Mouse (Mus musculus): ENCODE results near the gene Plxnc1. TPM values are rescaled to one million over a fixed set of nuclear protein-coding genes. Genes with fewer than 3 reads are reported as not detected.
A peak's percentile ranks its signal among the peaks of the same experiment; 100 is the strongest.

Gene Plxnc1
- polyA plus RNA-seq, 1 experiment from 2014 or later = 1.9 TPM

- no peaks in the 10 kb centered on the region for H3K27me3 ChIP-seq
- in situ Hi-C loops (cut with MboI; ENCODE audit: low pct_unique_long_range_greater_than_20kb) = no loop called here
- ATAC-seq (no peak), DNase-seq (ENCODE audit: low read depth, low spot score) (peak; percentile 19)
- TF ChIP-seq CTCF (IDR thresholded peaks at IDR 0.05) = no peak
- ChIA-PET CTCF (no interaction called here), POLR2A (interaction anchor here (0.6 kb wide), 1 partner anchor 1177 kb away, joined by 3 read pairs; no protein-coding TSS in a partner anchor)
Observed at GRCm38 (mm10) chr10:94823971-94824760, 120.5 kb downstream of the Plxnc1 start.

GRCm38 (mm10) chr10:94818781-94819665, 125.6 kb downstream of the Plxnc1 start:
- no peak for TF ChIP-seq CTCF (IDR thresholded peaks at IDR 0.05)
- POLR2A ChIA-PET = interaction anchor here (0.6 kb wide), 1 partner anchor 10 kb away, joined by 3 read pairs; no protein-coding TSS in a partner anchor
- in situ Hi-C loops (cut with MboI; ENCODE audit: low pct_unique_long_range_greater_than_20kb) = no loop called here
- ATAC-seq (no peak), DNase-seq (ENCODE audit: low read depth, low spot score) (no peak)
- CTCF ChIA-PET = interaction anchor here (1.1 kb wide), 1 partner anchor 12 kb away, joined by 3 read pairs; no protein-coding TSS in a partner anchor
- H3K27me3 ChIP-seq = no peaks in the 10 kb centered on the region

- POLR2A ChIA-PET = no interaction called here
- DNase-seq (ENCODE audit: low read depth, low spot score) (no peak), ATAC-seq (no peak)
- no peak for TF ChIP-seq CTCF (IDR thresholded peaks at IDR 0.05)
- H3K27me3 ChIP-seq = no peaks in the 10 kb centered on the region
- CTCF ChIA-PET = no interaction called here
- in situ Hi-C loops (cut with MboI; ENCODE audit: low pct_unique_long_range_greater_than_20kb) = no loop called here
Observed at GRCm38 (mm10) chr10:94818127-94818526, 126.5 kb downstream of the Plxnc1 start.

GRCm38 (mm10) chr10:94811907-94812851, 132.5 kb downstream of the Plxnc1 start:
- no peak for TF ChIP-seq CTCF (IDR thresholded peaks at IDR 0.05)
- ATAC-seq = no peak
- ChIA-PET POLR2A (interaction anchor here (0.6 kb wide), 1 partner anchor 11 kb away, joined by 3 read pairs; no protein-coding TSS in a partner anchor), CTCF (interaction anchor here (1.6 kb wide), 1 partner anchor 42 kb away, joined by 4 read pairs; no protein-coding TSS in a partner anchor)
- no peak for DNase-seq (ENCODE audit: low read depth, low spot score)
- no peaks in the 10 kb centered on the region for H3K27me3 ChIP-seq
- in situ Hi-C loops (cut with MboI; ENCODE audit: low pct_unique_long_range_greater_than_20kb) = no loop called here

- no peak for DNase-seq (ENCODE audit: low read depth, low spot score)
- no peak for TF ChIP-seq CTCF (IDR thresholded peaks at IDR 0.05)
- no peak for ATAC-seq
- H3K27me3 ChIP-seq = no peaks in the 10 kb centered on the region
- ChIA-PET CTCF (no interaction called here), POLR2A (interaction anchor here (0.6 kb wide), 1 partner anchor 92 kb away, joined by 3 read pairs; no protein-coding TSS in a partner anchor)
- in situ Hi-C loops (cut with MboI; ENCODE audit: low pct_unique_long_range_greater_than_20kb) = no loop called here
Observed at GRCm38 (mm10) chr10:94809946-94810472, 134.6 kb downstream of the Plxnc1 start.

GRCm38 (mm10) chr10:94808275-94808674, 136.4 kb downstream of the Plxnc1 start:
- TF ChIP-seq CTCF (IDR thresholded peaks at IDR 0.05) = no peak
- in situ Hi-C loops (cut with MboI; ENCODE audit: low pct_unique_long_range_greater_than_20kb) = no loop called here
- ATAC-seq = no peak
- DNase-seq (ENCODE audit: low read depth, low spot score) = no peak
- ChIA-PET CTCF (interaction anchor here (1.0 kb wide), 1 partner anchor 9 kb away, joined by 3 read pairs; no protein-coding TSS in a partner anchor), POLR2A (no interaction called here)
- no peaks in the 10 kb centered on the region for H3K27me3 ChIP-seq

- POLR2A ChIA-PET = no interaction called here
- in situ Hi-C loops (cut with MboI; ENCODE audit: low pct_unique_long_range_greater_than_20kb) = no loop called here
- no peak for TF ChIP-seq CTCF (IDR thresholded peaks at IDR 0.05)
- no peaks in the 10 kb centered on the region for H3K27me3 ChIP-seq
- no peak for DNase-seq (ENCODE audit: low read depth, low spot score)
- CTCF ChIA-PET = interaction anchor here (1.2 kb wide), 1 partner anchor 12 kb away, joined by 3 read pairs; no protein-coding TSS in a partner anchor
- ATAC-seq = no peak
Observed at GRCm38 (mm10) chr10:94807323-94807722, 137.3 kb downstream of the Plxnc1 start.

- DNase-seq (ENCODE audit: low read depth, low spot score) (no peak), ATAC-seq (no peak)
- no peaks in the 10 kb centered on the region for H3K27me3 ChIP-seq
- no peak for TF ChIP-seq CTCF (IDR thresholded peaks at IDR 0.05)
- ChIA-PET CTCF (interaction anchor here (0.6 to 1.2 kb wide), 2 partner anchors 16 kb away, joined by 3 read pairs; no protein-coding TSS in a partner anchor), POLR2A (no interaction called here)
- in situ Hi-C loops (cut with MboI; ENCODE audit: low pct_unique_long_range_greater_than_20kb) = no loop called here
Observed at GRCm38 (mm10) chr10:94804909-94805220, 139.8 kb downstream of the Plxnc1 start.

GRCm38 (mm10) chr10:94804029-94804908, 140.4 kb downstream of the Plxnc1 start:
- POLR2A ChIA-PET = interaction anchor here (0.6 kb wide), 1 partner anchor 26 kb away, joined by 4 read pairs; no protein-coding TSS in a partner anchor
- in situ Hi-C loops (cut with MboI; ENCODE audit: low pct_unique_long_range_greater_than_20kb) = no loop called here
- no peak for TF ChIP-seq CTCF (IDR thresholded peaks at IDR 0.05)

More at GRCm38 (mm10) chr10:94804029-94804908, 140.4 kb downstream of the Plxnc1 start:
- no peaks in the 10 kb centered on the region for H3K27me3 ChIP-seq
- ATAC-seq = no peak
- CTCF ChIA-PET = interaction anchor here (0.6 to 1.2 kb wide), 2 partner anchors 15 to 16 kb away, joined by 3 read pairs; no protein-coding TSS in a partner anchor
- no peak for DNase-seq (ENCODE audit: low read depth, low spot score)
